Mouse (Mus musculus) hindbrain, postnatal 0 days (tissue): ENCODE measurements at regions not wholly inside any gene's neighbourhood (a gene's known extent, or its start where the extent isn't known, plus 50 kb on each side); places are given as distances from the start of the nearest gene placed in this dataset.

Source experiments
- ATAC-seq: fragments of 200-750 bp; cut with Nextera tagmentation; 2 replicates; pipeline ENCODE4 v1.8.0; 2017; ENCODE audit warnings: mild to moderate bottlenecking, moderate TSS enrichment, moderate library complexity
- DNase-seq: peaks from one replicate; pipeline ENCODE4 v3.0.0-alpha.2; 2015; ENCODE audit warnings: low spot score
- H3K27ac ChIP-seq: fragments of 300-500 bp; sonication (generic); 2 replicates; pipeline ENCODE4 v1.5.1; 2014; ENCODE audit warnings: mild to moderate bottlenecking
- H3K27me3 ChIP-seq: fragments of 300-500 bp; sonication (generic); 2 replicates; pipeline ENCODE4 v1.6.1; 2014; ENCODE audit warnings: low read length, mixed read lengths; ENCODE audit not compliant: insufficient read depth
- H3K36me3 ChIP-seq: fragments of 300-500 bp; sonication (generic); 2 replicates; pipeline ENCODE4 v1.6.1; 2014; ENCODE audit warnings: low read length, mixed read lengths; ENCODE audit not compliant: insufficient read depth
- H3K4me1 ChIP-seq: fragments of 300-500 bp; sonication (generic); 2 replicates; pipeline ENCODE4 v1.6.1; 2014; ENCODE audit warnings: antibody characterized with exemption, low read length, mixed read lengths; ENCODE audit not compliant: insufficient read depth
- H3K4me2 ChIP-seq: fragments of 300-500 bp; sonication (generic); 2 replicates; pipeline ENCODE4 v1.6.1; 2014; ENCODE audit warnings: low read depth, mild to moderate bottlenecking, low read length, moderate library complexity, mixed read lengths
- H3K4me3 ChIP-seq: fragments of 300-500 bp; sonication (generic); 2 replicates; pipeline ENCODE4 v1.5.1; 2014; ENCODE audit warnings: low read length
- H3K9ac ChIP-seq: fragments of 300-500 bp; sonication (generic); replicated peaks from 2 replicates; pipeline ENCODE4 v1.6.1; 2014; ENCODE audit warnings: mild to moderate bottlenecking, low read length, moderate library complexity, mixed read lengths
- H3K9me3 ChIP-seq: fragments of 300-500 bp; sonication (generic); 2 replicates; pipeline ENCODE4 v1.6.1; 2016; ENCODE audit warnings: low read length, mixed read lengths
- CTCF ChIP-seq: IDR thresholded peaks from 2 replicates; pipeline ENCODE4 v1.5.1; 2016; ENCODE audit warnings: antibody characterized with exemption, control low read depth, low read depth
- WGBS: fragments of 180-500 bp; shearing (Covaris S2); extraction: QIAGEN DNeasy Blood & Tissue Kit; methylation state at CpG from one replicate; pipeline ENCODE4 v1.1.7; 2014; 5-methylcytosine and 5-hydroxymethylcytosine counted together

DNA sequence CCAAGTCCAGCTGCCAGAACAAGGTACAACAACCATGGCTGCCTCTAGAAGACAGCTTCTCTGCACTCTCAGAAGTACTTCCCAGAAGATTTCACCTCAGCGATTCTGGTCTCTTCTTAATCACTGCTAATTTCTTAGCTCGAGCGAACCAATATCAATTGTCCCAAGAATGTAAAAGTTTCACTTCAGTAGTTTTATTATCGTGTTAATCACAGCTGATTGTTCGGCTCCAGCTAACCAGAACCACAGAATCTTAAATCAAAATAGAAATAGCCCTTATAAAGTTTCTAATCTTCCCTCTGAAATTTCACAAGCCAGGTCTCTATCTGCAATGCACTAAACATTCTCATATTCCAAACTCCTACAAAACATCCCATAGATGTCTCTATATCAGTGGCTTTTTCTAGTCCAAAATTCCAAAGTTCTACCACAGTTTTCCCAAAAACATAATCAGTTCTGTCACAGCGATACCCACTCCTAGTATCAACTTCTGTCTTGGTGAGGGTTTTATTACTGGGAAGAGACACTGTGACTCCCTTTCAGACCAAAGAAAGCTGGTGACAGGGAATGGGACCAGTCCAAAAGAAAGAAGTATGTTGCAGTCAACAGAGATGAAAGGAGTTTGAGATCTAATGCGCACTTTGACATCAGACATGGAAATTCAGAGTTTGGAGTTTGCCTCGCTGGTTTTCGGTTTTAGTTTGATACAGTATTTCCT is 130.2 kb downstream of the Gm10283 start:
- no peaks in the 10 kb centered on the region for H3K9me3 ChIP-seq
- H3K36me3 ChIP-seq: no peaks in the 10 kb centered on the region
- H3K4me1 ChIP-seq: no peaks in the 10 kb centered on the region
- 88% methylated on average over 9 of the region's 9 CpGs for WGBS
- no peak for ATAC-seq
- DNase-seq: no peak
- no peak overlapping the region for H3K9ac ChIP-seq
- no peaks in the 10 kb centered on the region for H3K27me3 ChIP-seq
- H3K4me3 ChIP-seq: no peak overlapping the region
- no peak overlapping the region for H3K27ac ChIP-seq
- no peak overlapping the region for H3K4me2 ChIP-seq
- TF ChIP-seq CTCF: no peak

DNA sequence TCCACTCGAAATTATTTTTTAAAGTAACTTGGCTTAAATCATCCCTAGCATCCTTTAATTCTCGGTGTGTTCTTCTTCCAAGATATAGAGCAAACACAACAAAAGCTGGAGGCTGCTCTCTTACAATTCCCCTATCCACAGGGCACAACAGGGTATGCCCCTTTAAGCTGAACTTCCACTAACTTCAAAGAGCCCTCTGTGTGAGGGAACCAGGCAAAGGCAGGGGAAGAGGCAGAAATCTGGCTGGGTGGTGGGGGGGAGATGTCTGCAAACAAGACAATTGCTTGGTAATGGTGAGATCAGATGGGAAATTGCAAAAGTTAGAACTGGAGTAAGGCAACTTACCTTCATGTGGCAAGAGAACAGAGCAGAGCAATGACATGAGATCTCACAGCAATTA is 154.7 kb downstream of the Gm10283 start:
- 36% methylated on average over 2 of the region's 2 CpGs for whole genome bisulfite sequencing

DNA sequence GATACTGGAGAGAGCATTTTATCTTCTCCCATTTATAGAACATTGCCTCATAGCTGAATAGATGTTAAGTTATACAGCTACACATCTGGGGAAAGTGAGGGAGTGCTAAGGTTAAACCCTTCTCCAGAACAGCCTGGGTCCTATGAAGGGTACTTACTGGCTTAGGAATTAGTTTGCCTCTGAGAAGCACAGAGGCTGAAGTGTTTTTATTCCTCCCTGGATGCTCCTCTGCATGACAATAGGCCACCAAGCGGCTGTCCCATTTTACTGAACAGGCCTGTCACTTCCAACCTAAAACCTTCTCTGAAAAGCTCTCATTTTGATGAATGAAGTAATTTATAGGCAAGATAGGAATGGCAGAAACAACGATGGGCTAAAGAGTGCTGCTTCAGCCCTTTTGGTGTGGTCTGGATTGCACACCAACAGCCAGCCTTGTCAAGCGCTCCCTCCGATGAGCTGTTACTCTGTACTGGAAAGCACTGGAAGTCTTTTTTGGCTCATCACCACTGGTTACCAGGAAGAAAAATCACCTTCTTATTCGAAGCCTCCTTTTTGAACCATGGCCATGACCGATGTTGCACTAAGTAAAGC is 157.1 kb downstream of the Gm10283 start:
- H3K9ac ChIP-seq: no peak overlapping the region
- no peaks in the 10 kb centered on the region for H3K9me3 ChIP-seq
- no peak overlapping the region for H3K4me3 ChIP-seq
- no peak for TF ChIP-seq CTCF
- peak; percentile 22 for DNase-seq
- H3K27me3 ChIP-seq: no peaks in the 10 kb centered on the region
- no peaks in the 10 kb centered on the region for H3K4me1 ChIP-seq
- no peaks in the 10 kb centered on the region for H3K36me3 ChIP-seq
- H3K4me2 ChIP-seq: no peak overlapping the region
- H3K27ac ChIP-seq: peak overlapping the region; percentile 36; the same call in 1 of the 2 replicates
- ATAC-seq: peak; percentile 56; the same call in 1 of the 2 replicates
- WGBS: 35% methylated on average over 6 of the region's 6 CpGs

More for the DNA sequence above, 154.7 kb downstream of the Gm10283 start:
- Histone ChIP-seq H3K36me3 (no peaks in the 10 kb centered on the region), H3K27me3 (no peaks in the 10 kb centered on the region), H3K4me1 (no peaks in the 10 kb centered on the region), H3K9ac (no peak overlapping the region), H3K9me3 (no peaks in the 10 kb centered on the region), H3K4me2 (no peak overlapping the region), H3K4me3 (no peak overlapping the region), H3K27ac (no peak overlapping the region)
- no peak for ATAC-seq
- DNase-seq: no peak
- TF ChIP-seq CTCF: no peak

DNA sequence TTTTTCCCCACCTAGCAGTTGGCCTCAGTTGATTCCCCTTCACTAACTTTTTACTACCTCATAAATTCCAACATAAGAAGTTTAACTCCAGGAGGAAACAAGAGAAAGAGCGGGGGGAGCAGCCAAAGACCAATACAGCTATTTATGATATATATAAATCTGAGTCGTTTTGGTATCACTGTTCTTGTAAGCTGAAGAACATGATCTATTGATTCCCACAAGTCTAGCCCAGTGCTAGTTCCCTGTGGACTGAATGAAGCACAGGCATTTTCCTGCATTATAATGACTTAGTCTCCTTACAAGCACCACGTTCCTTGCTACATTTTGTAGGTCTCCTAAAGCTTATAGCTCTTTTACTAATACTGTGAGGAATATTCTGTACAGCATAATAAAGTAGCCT is 187.5 kb downstream of the Gm10283 start:
- Histone ChIP-seq H3K4me3 (no peak overlapping the region), H3K9me3 (no peaks in the 10 kb centered on the region), H3K9ac (no peak overlapping the region), H3K27ac (no peak overlapping the region), H3K36me3 (no peaks in the 10 kb centered on the region), H3K27me3 (no peaks in the 10 kb centered on the region), H3K4me2 (no peak overlapping the region), H3K4me1 (no peaks in the 10 kb centered on the region)
- DNase-seq (no peak), ATAC-seq (no peak)
- WGBS: 65% methylated on average over 3 of the region's 3 CpGs
- no peak for TF ChIP-seq CTCF

DNA sequence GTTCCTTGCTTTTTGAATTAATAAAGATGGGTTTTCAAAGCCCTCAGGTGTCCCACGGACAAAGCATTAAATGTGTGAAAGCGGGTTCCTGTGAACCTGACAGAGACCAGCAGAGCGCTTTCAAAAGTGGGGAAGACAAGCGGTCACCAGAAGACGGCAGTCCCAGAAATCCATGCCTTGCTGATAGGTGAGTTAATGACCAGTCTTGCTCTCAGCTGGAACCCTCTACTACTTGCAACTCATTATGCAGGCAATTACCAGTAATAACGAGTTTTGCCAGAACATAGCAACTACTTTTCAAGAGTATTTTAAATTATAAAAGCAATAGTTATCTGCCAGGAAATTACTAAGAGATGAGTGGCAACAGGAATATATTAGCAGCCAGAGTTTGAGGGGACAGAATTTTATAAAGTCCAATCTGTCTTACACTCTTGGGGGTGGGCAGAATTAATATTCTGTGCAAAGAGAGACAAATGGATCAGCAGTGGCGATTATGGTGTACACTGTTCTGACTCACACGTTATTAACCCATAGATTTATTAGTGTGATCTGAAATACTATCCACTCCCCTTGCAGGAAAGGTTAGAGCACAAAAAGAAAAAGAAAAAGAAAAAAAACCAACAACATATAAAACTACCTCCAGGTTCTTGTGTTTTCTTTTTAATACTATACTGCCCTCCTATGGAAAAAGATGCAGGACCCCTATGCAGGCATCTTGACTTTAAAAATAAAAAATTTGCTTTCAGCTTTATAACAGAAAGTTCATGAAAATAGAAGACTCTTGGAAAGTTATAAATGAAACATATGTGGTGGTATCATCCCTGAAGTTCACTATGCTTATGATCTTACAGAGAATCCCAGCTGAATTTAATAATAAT is 188.8 kb downstream of the Gm10283 start:
- no peak for ATAC-seq
- Histone ChIP-seq H3K9ac (no peak overlapping the region), H3K4me2 (no peak overlapping the region), H3K27me3 (no peaks in the 10 kb centered on the region), H3K36me3 (no peaks in the 10 kb centered on the region), H3K9me3 (no peaks in the 10 kb centered on the region), H3K27ac (no peak overlapping the region), H3K4me3 (no peak overlapping the region), H3K4me1 (no peaks in the 10 kb centered on the region)
- 67% methylated on average over 8 of the region's 8 CpGs for WGBS
- peak; percentile 32 for DNase-seq
- peak; percentile 31; the same call in 1 of the 2 replicates for TF ChIP-seq CTCF

DNA sequence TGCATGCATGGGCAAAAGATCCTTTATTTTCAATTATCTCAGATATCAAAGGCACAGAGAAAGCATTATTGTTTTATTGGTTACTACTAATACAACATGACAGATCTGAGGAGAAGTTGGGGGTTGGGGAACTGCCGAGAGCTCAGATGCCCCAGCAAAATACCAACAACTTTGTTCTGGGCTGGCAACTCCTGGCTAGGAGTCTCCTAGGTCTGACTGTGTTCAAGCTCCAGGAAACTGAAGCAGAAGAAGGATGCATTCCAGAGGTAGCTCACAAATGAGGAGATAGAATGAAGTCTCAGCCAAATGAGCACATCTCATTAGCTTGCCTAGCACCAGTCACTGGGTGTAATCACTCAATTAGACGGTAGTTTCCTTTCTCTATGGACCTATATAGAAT is 192.9 kb downstream of the Gm10283 start:
- no peak overlapping the region for H3K4me3 ChIP-seq
- no peaks in the 10 kb centered on the region for H3K27me3 ChIP-seq
- H3K36me3 ChIP-seq: no peaks in the 10 kb centered on the region
- no peaks in the 10 kb centered on the region for H3K4me1 ChIP-seq
- no peaks in the 10 kb centered on the region for H3K9me3 ChIP-seq
- TF ChIP-seq CTCF: no peak
- WGBS: 67% methylated on average over 2 of the region's 2 CpGs
- DNase-seq (no peak), ATAC-seq (no peak)
- no peak overlapping the region for H3K9ac ChIP-seq
- H3K4me2 ChIP-seq: no peak overlapping the region
- H3K27ac ChIP-seq: no peak overlapping the region
